Mouse (Mus musculus) retina, postnatal 1 day (tissue): Measurements from ENCODE around the gene Tmem132e.

ENCODE experiments used
- DNase-seq: peaks from one replicate; pipeline ENCODE4 v3.0.0-alpha.2; 2012

The Tmem132e gene

GRCm38 (mm10) chr11:82434091-82434831 is 45.6 kb downstream of the Tmem132e start:
- DNase-seq, result peak; percentile 53

GRCm38 (mm10) chr11:82434832-82435182 is 46.1 kb downstream of the Tmem132e start:
- DNase-seq, result no peak

- no peak for DNase-seq
Observed at GRCm38 (mm10) chr11:82448485-82448884, 59.8 kb downstream of the Tmem132e start.

GRCm38 (mm10) chr11:82452516-82452915 is 63.8 kb downstream of the Tmem132e start:
- DNase-seq, result no peak

- no peak for DNase-seq
Observed at GRCm38 (mm10) chr11:82453230-82453629, 64.5 kb downstream of the Tmem132e start.

GRCm38 (mm10) chr11:82461326-82461725 is 72.6 kb downstream of the Tmem132e start:
- no peak for DNase-seq

GRCm38 (mm10) chr11:82465536-82465935 is 76.8 kb downstream of the Tmem132e start:
- no peak for DNase-seq

GRCm38 (mm10) chr11:82467218-82467617 is 78.5 kb downstream of the Tmem132e start:
- DNase-seq, result no peak

GRCm38 (mm10) chr11:82471076-82471475 is 82.4 kb downstream of the Tmem132e start:
- no peak for DNase-seq

GRCm38 (mm10) chr11:82473137-82473621 is 84.5 kb downstream of the Tmem132e start:
- peak; percentile 77 for DNase-seq

- DNase-seq, result no peak
Observed at GRCm38 (mm10) chr11:82476092-82476491, 87.4 kb downstream of the Tmem132e start.

- DNase-seq, result peak; percentile 51
Observed at GRCm38 (mm10) chr11:82477412-82477811, 88.7 kb downstream of the Tmem132e start.

GRCm38 (mm10) chr11:82480941-82481340 is 92.2 kb downstream of the Tmem132e start:
- no peak for DNase-seq

GRCm38 (mm10) chr11:82487359-82488086 is 98.8 kb downstream of the Tmem132e start:
- DNase-seq, result peak; percentile 19

GRCm38 (mm10) chr11:82490896-82491295 is 102.2 kb downstream of the Tmem132e start:
- DNase-seq, result no peak
